ENCODE assay signal across 8 mouse cellular contexts in the genomic region with DNA sequence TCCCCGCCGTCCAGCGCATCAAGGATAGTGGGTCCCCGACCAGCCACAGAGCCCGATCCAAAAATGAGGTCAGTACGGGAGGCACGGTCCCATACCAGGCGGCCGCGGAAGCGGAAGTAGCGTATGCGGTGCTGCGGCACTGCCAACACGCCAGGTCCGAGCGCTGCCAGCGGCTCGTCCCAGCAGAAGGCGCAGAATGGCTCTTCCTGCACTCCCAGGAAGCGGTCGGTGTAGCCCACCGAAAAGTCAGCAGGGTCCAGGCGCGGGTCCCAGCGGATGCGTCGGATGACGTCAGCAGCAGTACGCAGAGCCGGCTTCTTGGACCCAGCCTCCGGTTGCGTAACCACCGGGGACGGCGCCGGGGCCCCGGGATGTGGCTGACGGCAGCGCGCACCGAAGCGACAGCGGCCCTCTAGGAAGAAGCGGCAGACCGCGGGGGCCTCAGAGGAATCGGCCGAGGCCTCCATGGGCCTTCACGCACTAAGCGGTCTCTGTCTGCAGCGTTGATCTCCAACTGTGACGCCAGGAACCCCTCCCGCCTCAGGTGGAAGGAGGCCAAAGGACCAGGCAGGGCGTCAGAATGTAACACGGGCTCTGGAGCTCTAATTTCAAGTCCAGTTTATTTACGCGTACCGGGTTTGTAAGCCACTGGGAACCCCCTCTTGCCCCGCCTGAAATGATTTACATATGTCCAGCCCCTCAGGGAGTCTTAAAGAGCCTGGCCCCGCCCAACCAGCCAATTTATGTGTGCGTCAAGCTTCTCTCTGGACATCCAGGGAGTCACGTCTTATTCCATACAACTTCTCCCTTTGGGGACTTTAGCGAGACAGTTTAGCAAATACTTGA. TPM values are rescaled to one million over a fixed set of nuclear protein-coding genes. Genes with fewer than 3 reads are reported as not detected.
DNase-seq lines count a peak whose midpoint lies in the region; ATAC-seq lines count a peak whose summit lies in the region.

No protein-coding gene starts in this region.

- 1% methylated on average over 64 of the region's 64 CpGs for WGBS in forebrain, embryonic 10.5 days
- under 1% methylated on average over 64 of the region's 64 CpGs for WGBS in heart, embryonic 16.5 days
- WGBS in liver, embryonic 16.5 days (ENCODE audit: insufficient replicate concordance) = under 1% methylated on average over 64 of the region's 64 CpGs
- under 1% methylated on average over 64 of the region's 64 CpGs for WGBS in neural tube, embryonic 12.5 days

- 0 out of 2 replicates have a peak, but pooled peaks cover 3% of the 10 kb centered on the region for H3K9me3 ChIP-seq in forebrain, embryonic 10.5 days
- H3K9me3 ChIP-seq in heart, embryonic 16.5 days (replicated peaks; ENCODE audit: control insufficient read depth, low read length) = no peaks in the 10 kb centered on the region
- no peaks in the 10 kb centered on the region for H3K9me3 ChIP-seq in liver, embryonic 16.5 days (replicated peaks; ENCODE audit: control insufficient read depth, low read length)
- no peaks in the 10 kb centered on the region for H3K9me3 ChIP-seq in neural tube, embryonic 12.5 days

- peak overlapping the region; percentile 92 for H3K9ac ChIP-seq in heart, embryonic 16.5 days (ENCODE audit: low read length)
- H3K9ac ChIP-seq in liver, embryonic 16.5 days (ENCODE audit: low read depth, low read length) = peak overlapping the region; percentile 88
- H3K9ac ChIP-seq in neural tube, embryonic 12.5 days = peak overlapping the region; percentile 66

- peak overlapping the region; percentile 75 for H3K4me3 ChIP-seq in forebrain, embryonic 10.5 days
- H3K4me3 ChIP-seq in heart, embryonic 16.5 days (ENCODE audit: low read length) = peak overlapping the region; percentile 85
- H3K4me3 ChIP-seq in liver, embryonic 16.5 days (ENCODE audit: low read depth, low read length) = peak overlapping the region; percentile 88
- peak overlapping the region; percentile 59 for H3K4me3 ChIP-seq in neural tube, embryonic 12.5 days

- peak overlapping the region; percentile 83 for H3K4me2 ChIP-seq in heart, embryonic 16.5 days (ENCODE audit: low read depth, low read length)
- peak overlapping the region; percentile 97 for H3K4me2 ChIP-seq in liver, embryonic 16.5 days (ENCODE audit: low read depth, low read length)
- peak overlapping the region; percentile 84 for H3K4me2 ChIP-seq in neural tube, embryonic 12.5 days (replicated peaks)

- H3K4me1 ChIP-seq in forebrain, embryonic 10.5 days = peaks cover 33% of the 10 kb centered on the region
- H3K4me1 ChIP-seq in heart, embryonic 16.5 days (ENCODE audit: control insufficient read depth, insufficient read depth, low read length) = peaks cover 24% of the 10 kb centered on the region
- H3K4me1 ChIP-seq in liver, embryonic 16.5 days (ENCODE audit: control insufficient read depth, low read depth, low read length) = peaks cover 43% of the 10 kb centered on the region
- peaks cover 19% of the 10 kb centered on the region for H3K4me1 ChIP-seq in neural tube, embryonic 12.5 days

- peak; percentile 73 for ATAC-seq in heart, embryonic 16.5 days (replicated peaks; ENCODE audit: extremely low read depth, insufficient read depth, low FRiP score)
- peak; percentile 72 for ATAC-seq in liver, embryonic 16.5 days (ENCODE audit: low read depth)
- ATAC-seq in neural tube, embryonic 12.5 days (ENCODE audit: low FRiP score, low read depth) = peak; percentile 75

- DNase-seq in CD8-positive naive resting alpha-beta T cell, adult 2 months (ENCODE audit: low read depth in 2 of 2, low spot score in 2 of 2) = peak; percentile 56 to 58
- peak; percentile 73 for DNase-seq in c-Kit-positive CD71-negative TER-119-negative erythroid progenitor cells, embryonic 14.5 days (ENCODE audit: low read depth)
- DNase-seq in forebrain, embryonic 10.5 days (ENCODE audit: extremely low spot score, low spot score) = peak; percentile 60
- DNase-seq in kidney, postnatal 36 days = peak; percentile 87 to 89
- DNase-seq in telencephalon, adult 2 months (ENCODE audit: low read depth, low spot score) = peak; percentile 72

- H3K27me3 ChIP-seq in forebrain, embryonic 10.5 days (ENCODE audit: poor library complexity, severe bottlenecking) = peaks cover 30% of the 10 kb centered on the region
- peaks cover 3% of the 10 kb centered on the region for H3K27me3 ChIP-seq in heart, embryonic 16.5 days (ENCODE audit: control insufficient read depth, insufficient read depth, low read length)
- peaks cover 4% of the 10 kb centered on the region; the same call in 1 of the 2 replicates for H3K27me3 ChIP-seq in liver, embryonic 16.5 days (ENCODE audit: control insufficient read depth, insufficient read depth, low read depth, low read length)
- peaks cover 31% of the 10 kb centered on the region for H3K27me3 ChIP-seq in neural tube, embryonic 12.5 days (replicated peaks)

- peaks cover 41% of the 10 kb centered on the region for H3K36me3 ChIP-seq in forebrain, embryonic 10.5 days (replicated peaks)
- peaks cover 30% of the 10 kb centered on the region for H3K36me3 ChIP-seq in heart, embryonic 16.5 days (ENCODE audit: control insufficient read depth, insufficient read depth)
- H3K36me3 ChIP-seq in liver, embryonic 16.5 days (ENCODE audit: control insufficient read depth, insufficient read depth) = peaks cover 32% of the 10 kb centered on the region
- peaks cover 34% of the 10 kb centered on the region for H3K36me3 ChIP-seq in neural tube, embryonic 12.5 days

- H3K27ac ChIP-seq in forebrain, embryonic 10.5 days = peak overlapping the region; percentile 84
- peak overlapping the region; percentile 96 for H3K27ac ChIP-seq in heart, embryonic 16.5 days (ENCODE audit: low read length)
- peak overlapping the region; percentile 97 for H3K27ac ChIP-seq in liver, embryonic 16.5 days (ENCODE audit: low read length)
- peak overlapping the region; percentile 75 for H3K27ac ChIP-seq in neural tube, embryonic 12.5 days

RNA-seq across cellular contexts. Expression of a gene that starts 0.7 kb away (rescaled TPM):
- polyA plus RNA-seq in forebrain, embryonic 10.5 days (2016; fragmentation: Nextera tagmentation; extraction: Ambion mirVana) = 1.7 and 1.8 TPM in 2 replicates
- 3.1 and 3.2 TPM in 2 replicates for polyA plus RNA-seq in heart, embryonic 16.5 days (2015; fragmentation: Nextera tagmentation; extraction: Ambion mirVana)
- 1.0 and 1.2 TPM in 2 replicates for polyA plus RNA-seq in liver, embryonic 16.5 days (2015; fragmentation: Nextera tagmentation; extraction: Ambion mirVana)
- 3.4 and 4.0 TPM in 2 replicates for polyA plus RNA-seq in neural tube, embryonic 12.5 days (2016; fragmentation: Nextera tagmentation; extraction: Ambion mirVana)

RNA-seq across cellular contexts. Expression of a gene that starts 12.6 kb away (rescaled TPM):
- 60.6 and 61.5 TPM in 2 replicates for polyA plus RNA-seq in forebrain, embryonic 10.5 days (2016; fragmentation: Nextera tagmentation; extraction: Ambion mirVana)
- 47.8 and 50.5 TPM in 2 replicates for polyA plus RNA-seq in heart, embryonic 16.5 days (2015; fragmentation: Nextera tagmentation; extraction: Ambion mirVana)
- polyA plus RNA-seq in liver, embryonic 16.5 days (2015; fragmentation: Nextera tagmentation; extraction: Ambion mirVana) = 20.2 and 23.4 TPM in 2 replicates
- polyA plus RNA-seq in neural tube, embryonic 12.5 days (2016; fragmentation: Nextera tagmentation; extraction: Ambion mirVana) = 92.7 and 110 TPM in 2 replicates

RNA-seq across cellular contexts. Expression of a gene that starts 15.2 kb away (rescaled TPM):
- 18.3 and 22.1 TPM in 2 replicates for polyA plus RNA-seq in forebrain, embryonic 10.5 days (2016; fragmentation: Nextera tagmentation; extraction: Ambion mirVana)
- polyA plus RNA-seq in heart, embryonic 16.5 days (2015; fragmentation: Nextera tagmentation; extraction: Ambion mirVana) = 22.7 and 24.8 TPM in 2 replicates
- 5.5 and 6.7 TPM in 2 replicates for polyA plus RNA-seq in liver, embryonic 16.5 days (2015; fragmentation: Nextera tagmentation; extraction: Ambion mirVana)
- polyA plus RNA-seq in neural tube, embryonic 12.5 days (2016; fragmentation: Nextera tagmentation; extraction: Ambion mirVana) = 14.1 and 14.2 TPM in 2 replicates

RNA-seq across cellular contexts. Expression of a gene that starts 30.2 kb away (rescaled TPM):
- polyA plus RNA-seq in forebrain, embryonic 10.5 days (2016; fragmentation: Nextera tagmentation; extraction: Ambion mirVana) = 32.6 and 33.0 TPM in 2 replicates
- 1.3 and 2.0 TPM in 2 replicates for polyA plus RNA-seq in heart, embryonic 16.5 days (2015; fragmentation: Nextera tagmentation; extraction: Ambion mirVana)
- polyA plus RNA-seq in liver, embryonic 16.5 days (2015; fragmentation: Nextera tagmentation; extraction: Ambion mirVana) = 0.20 and 0.50 TPM in 2 replicates
- 111 and 113 TPM in 2 replicates for polyA plus RNA-seq in neural tube, embryonic 12.5 days (2016; fragmentation: Nextera tagmentation; extraction: Ambion mirVana)

Comparison
In these comparisons a context has a peak if more than half of its experiments do, and no peak if none do; other contexts are left out.
1. Peak in every context shown above with its lines: DNase-seq, ATAC-seq, H3K4me3 ChIP-seq and H3K27ac ChIP-seq.